Mouse (Mus musculus) cortical plate, adult 2 months (tissue): Measurements from ENCODE around the gene Setd3.

Experiments used
- CTCF ChIP-seq: fragments of 200-500 bp; IDR thresholded peaks from 2 replicates; pipeline ENCODE4 v1.5.1; 2011; ENCODE audit warnings: mild to moderate bottlenecking, control low read depth, low read length; ENCODE audit not compliant: insufficient read depth; ENCODE audit errors: extremely low read depth
- POLR2A ChIP-seq: fragments of 200-500 bp; IDR thresholded peaks from 2 replicates; pipeline ENCODE4 v1.6.1; 2011; ENCODE audit warnings: mild to moderate bottlenecking, low read length, control low read depth; ENCODE audit not compliant: insufficient read depth; ENCODE audit errors: extremely low read depth

DNA sequence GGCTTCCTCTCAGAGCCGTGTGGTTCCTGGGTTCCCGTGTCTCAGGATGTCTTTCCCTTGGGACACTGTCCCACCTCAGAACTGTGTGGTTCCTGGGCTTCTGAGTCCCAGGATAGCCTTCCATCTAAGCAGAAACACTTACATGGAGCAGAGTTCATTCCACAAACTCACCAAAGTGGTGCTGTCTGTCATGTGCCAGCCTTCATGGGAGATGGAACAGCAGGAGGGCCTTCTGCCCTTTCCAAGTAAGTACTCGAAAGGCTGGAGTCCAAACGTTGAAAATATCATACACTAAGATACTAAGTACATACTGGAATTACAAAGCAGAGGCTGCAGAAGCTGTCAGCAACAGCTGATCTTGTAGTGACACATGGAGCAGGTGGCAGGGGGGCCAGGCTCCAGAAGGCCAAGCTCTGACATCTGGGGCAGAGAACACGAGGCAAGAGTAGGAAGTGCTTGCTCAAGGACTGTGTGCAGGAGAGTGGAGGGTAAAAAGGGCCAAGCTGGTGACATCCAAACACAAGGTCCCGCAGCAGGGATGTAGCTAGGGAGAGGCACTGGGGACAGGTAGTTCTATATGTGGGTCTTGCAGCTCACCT is 43.4 kb downstream of the Setd3 start:
- no peak for TF ChIP-seq CTCF
- no peak for TF ChIP-seq POLR2A
